Mouse (Mus musculus): ENCODE data around the gene Olfr68. TPM values are rescaled to one million over a fixed set of nuclear protein-coding genes. Genes with fewer than 3 reads are reported as not detected.
"Not testable (repeated sequence)": the region's sequence is repeated elsewhere in the genome, so short reads cannot be mapped to it uniquely, and the experiment has no call there.

Gene Olfr68
- total RNA-seq (2014; fragmentation: Nextera tagmentation), result not detected in 2 replicates
- not detected in 2 replicates for total RNA-seq (2017)

GRCm38 (mm10) chr7:103779598-103779997 is at the start of gene Olfr68:
Olfr68 (minus strand) TSS chr7:103779698.
- ATAC-seq (replicated peaks; ENCODE audit: poor library complexity, severe bottlenecking), result no peak

GRCm38 (mm10) chr7:103827808-103828207 is 48.3 kb upstream of the Olfr68 start, which contains the start of gene Hbb-bs:
Hbb-bs (minus strand) TSS chr7:103828096.
- ATAC-seq (replicated peaks; ENCODE audit: poor library complexity, severe bottlenecking), result no peak

- ATAC-seq (replicated peaks; ENCODE audit: poor library complexity, severe bottlenecking), result peak; percentile 99
These were observed 47.6 kb upstream of the Olfr68 start for GRCm38 (mm10) chr7:103827139-103827538.

- no peak for ATAC-seq (replicated peaks; ENCODE audit: poor library complexity, severe bottlenecking)
These were observed 46.9 kb upstream of the Olfr68 start for GRCm38 (mm10) chr7:103826255-103826887.

- no peak for ATAC-seq (replicated peaks; ENCODE audit: poor library complexity, severe bottlenecking)
These were observed 46.2 kb upstream of the Olfr68 start for GRCm38 (mm10) chr7:103825536-103826254.

GRCm38 (mm10) chr7:103824597-103824996 is 45.1 kb upstream of the Olfr68 start:
- ATAC-seq (replicated peaks; ENCODE audit: poor library complexity, severe bottlenecking), result no peak

GRCm38 (mm10) chr7:103815085-103815484 is 35.6 kb upstream of the Olfr68 start:
- not testable (repeated sequence) for ATAC-seq (replicated peaks; ENCODE audit: poor library complexity, severe bottlenecking)

GRCm38 (mm10) chr7:103813766-103814165 is 34.3 kb upstream of the Olfr68 start, which contains the start of gene Hbb-bt:
Hbb-bt (minus strand) TSS chr7:103813996.
- ATAC-seq (replicated peaks; ENCODE audit: poor library complexity, severe bottlenecking), result no peak

GRCm38 (mm10) chr7:103813152-103813551 is 33.7 kb upstream of the Olfr68 start:
- ATAC-seq (replicated peaks; ENCODE audit: poor library complexity, severe bottlenecking), result peak; percentile 90

- peak; percentile 81 for ATAC-seq (replicated peaks; ENCODE audit: poor library complexity, severe bottlenecking)
These were observed 32.7 kb upstream of the Olfr68 start for GRCm38 (mm10) chr7:103812174-103812573.

GRCm38 (mm10) chr7:103811223-103811845 is 31.8 kb upstream of the Olfr68 start:
- no peak for ATAC-seq (replicated peaks; ENCODE audit: poor library complexity, severe bottlenecking)

GRCm38 (mm10) chr7:103810746-103811145 is 31.2 kb upstream of the Olfr68 start:
- no peak for ATAC-seq (replicated peaks; ENCODE audit: poor library complexity, severe bottlenecking)

GRCm38 (mm10) chr7:103810296-103810695 is 30.8 kb upstream of the Olfr68 start:
- ATAC-seq (replicated peaks; ENCODE audit: poor library complexity, severe bottlenecking), result no peak

- ATAC-seq (replicated peaks; ENCODE audit: poor library complexity, severe bottlenecking), result no peak
These were observed 30.3 kb upstream of the Olfr68 start for GRCm38 (mm10) chr7:103809801-103810155.

- ATAC-seq (replicated peaks; ENCODE audit: poor library complexity, severe bottlenecking), result no peak
These were observed 29.7 kb upstream of the Olfr68 start for GRCm38 (mm10) chr7:103808971-103809800.

- not testable (repeated sequence) for ATAC-seq (replicated peaks; ENCODE audit: poor library complexity, severe bottlenecking)
These were observed 28.6 kb upstream of the Olfr68 start for GRCm38 (mm10) chr7:103808120-103808519.

GRCm38 (mm10) chr7:103806856-103807255 is 27.4 kb upstream of the Olfr68 start:
- peak; percentile 82 for ATAC-seq (replicated peaks; ENCODE audit: poor library complexity, severe bottlenecking)

GRCm38 (mm10) chr7:103792669-103793388 is 13.3 kb upstream of the Olfr68 start:
- ATAC-seq (replicated peaks; ENCODE audit: poor library complexity, severe bottlenecking), result peak; percentile 83

- no peak for ATAC-seq (replicated peaks; ENCODE audit: poor library complexity, severe bottlenecking)
These were observed 12.2 kb upstream of the Olfr68 start, which contains the start of gene Olfr67 for GRCm38 (mm10) chr7:103791721-103792120. Olfr67 (minus strand) TSS chr7:103791821.

GRCm38 (mm10) chr7:103777652-103778051 is 1.8 kb downstream of the Olfr68 start:
- ATAC-seq (replicated peaks; ENCODE audit: poor library complexity, severe bottlenecking), result not testable (repeated sequence)

Measured in granulocyte monocyte progenitor cell, adult 5-6 weeks (primary cell).